Mouse (Mus musculus) activated CD4-positive, CD25-positive, alpha-beta regulatory T cell, adult 4 months (primary cell): ENCODE measurements around the gene Hoxa11. TPM values are rescaled to one million over a fixed set of nuclear protein-coding genes. Genes with fewer than 3 reads are reported as not detected.

Source experiments
- ATAC-seq: one replicate; pipeline ENCODE4 v1.8.0; 2017
- polyA plus RNA-seq, 2 experiments: library from polyadenylated mRNA; unstranded; fragments of 100-300 nt; shearing (Covaris generic); gene quantifications; one replicate each; pipeline ENCODE4 v1.2.1; 2017

The Hoxa11 gene
- polyA plus RNA-seq, 2 experiments from 2014 or later, result not detected

GRCm38 (mm10) chr6:52206882-52207683, 38.5 kb downstream of the Hoxa11 start:
- no peak for ATAC-seq

GRCm38 (mm10) chr6:52205638-52206621, 39.7 kb downstream of the Hoxa11 start:
- ATAC-seq, result no peak

GRCm38 (mm10) chr6:52205221-52205620, 40.4 kb downstream of the Hoxa11 start:
- no peak for ATAC-seq

- ATAC-seq, result no peak
Observed at GRCm38 (mm10) chr6:52204050-52204752, 41.4 kb downstream of the Hoxa11 start, which contains the start of gene Hoxa5. Gene Hoxa5 (minus strand): TSS chr6:52204587.

- ATAC-seq, result no peak
Observed at GRCm38 (mm10) chr6:52203371-52204049, 42.1 kb downstream of the Hoxa11 start.

- ATAC-seq, result no peak
Observed at GRCm38 (mm10) chr6:52203121-52203370, 42.6 kb downstream of the Hoxa11 start.

- ATAC-seq, result no peak
Observed at GRCm38 (mm10) chr6:52202362-52203120, 43.1 kb downstream of the Hoxa11 start.

GRCm38 (mm10) chr6:52201269-52201668, 44.3 kb downstream of the Hoxa11 start:
- no peak for ATAC-seq

- ATAC-seq, result no peak
Observed at GRCm38 (mm10) chr6:52200751-52201250, 44.8 kb downstream of the Hoxa11 start.

- no peak for ATAC-seq
Observed at GRCm38 (mm10) chr6:52200073-52200750, 45.4 kb downstream of the Hoxa11 start.

- ATAC-seq, result no peak
Observed at GRCm38 (mm10) chr6:52197271-52197670, 48.3 kb downstream of the Hoxa11 start.

GRCm38 (mm10) chr6:52196811-52197210, 48.8 kb downstream of the Hoxa11 start:
- no peak for ATAC-seq

- no peak for ATAC-seq
Observed at GRCm38 (mm10) chr6:52194690-52195089, 50.9 kb downstream of the Hoxa11 start.

Other genes starting within 250 kb of the Hoxa11 start
- 10 to 100 TPM; 15.6 to 20.1 TPM for gene Skap2, start 233.3 kb downstream of the Hoxa11 start, polyA plus RNA-seq
- gene Hoxa1, start 87.5 kb downstream of the Hoxa11 start, polyA plus RNA-seq, result not detected
- not detected for gene Hoxa2, start 81.0 kb downstream of the Hoxa11 start, polyA plus RNA-seq
- not detected for gene 5730596B20Rik, start 68.3 kb downstream of the Hoxa11 start, polyA plus RNA-seq
- gene Hoxa4, start 54.1 kb downstream of the Hoxa11 start, polyA plus RNA-seq, result not detected
- gene Hoxa5, start 41.2 kb downstream of the Hoxa11 start, polyA plus RNA-seq, result not detected
- gene Hoxa6, start 37.1 kb downstream of the Hoxa11 start, polyA plus RNA-seq, result not detected
- gene Hoxa3, start 32.5 kb downstream of the Hoxa11 start, polyA plus RNA-seq, result under 1 TPM in 1 of 2 experiments, not detected in 1; 0.21 TPM
- not detected for gene Gm28308, start 32.5 kb downstream of the Hoxa11 start, polyA plus RNA-seq
- gene Hoxa7, start 24.0 kb downstream of the Hoxa11 start, polyA plus RNA-seq, result not detected
- gene Hoxa9, start 14.7 kb downstream of the Hoxa11 start, polyA plus RNA-seq, result under 1 TPM in 1 of 2 experiments, not detected in 1; 0.11 TPM
- gene Hoxa10, start 5.0 kb downstream of the Hoxa11 start, polyA plus RNA-seq, result not detected
- gene Hoxa13, start 15.1 kb upstream of the Hoxa11 start, polyA plus RNA-seq, result not detected
- not detected for gene Evx1, start 67.7 kb upstream of the Hoxa11 start, polyA plus RNA-seq